Mouse (Mus musculus): Measurements from ENCODE around the gene Rpl13a. TPM values are rescaled to one million over a fixed set of nuclear protein-coding genes. Genes with fewer than 3 reads are reported as not detected.

The Rpl13a gene
- polyA plus RNA-seq, 1 experiment from 2014 or later, result 2,590 TPM

DNA sequence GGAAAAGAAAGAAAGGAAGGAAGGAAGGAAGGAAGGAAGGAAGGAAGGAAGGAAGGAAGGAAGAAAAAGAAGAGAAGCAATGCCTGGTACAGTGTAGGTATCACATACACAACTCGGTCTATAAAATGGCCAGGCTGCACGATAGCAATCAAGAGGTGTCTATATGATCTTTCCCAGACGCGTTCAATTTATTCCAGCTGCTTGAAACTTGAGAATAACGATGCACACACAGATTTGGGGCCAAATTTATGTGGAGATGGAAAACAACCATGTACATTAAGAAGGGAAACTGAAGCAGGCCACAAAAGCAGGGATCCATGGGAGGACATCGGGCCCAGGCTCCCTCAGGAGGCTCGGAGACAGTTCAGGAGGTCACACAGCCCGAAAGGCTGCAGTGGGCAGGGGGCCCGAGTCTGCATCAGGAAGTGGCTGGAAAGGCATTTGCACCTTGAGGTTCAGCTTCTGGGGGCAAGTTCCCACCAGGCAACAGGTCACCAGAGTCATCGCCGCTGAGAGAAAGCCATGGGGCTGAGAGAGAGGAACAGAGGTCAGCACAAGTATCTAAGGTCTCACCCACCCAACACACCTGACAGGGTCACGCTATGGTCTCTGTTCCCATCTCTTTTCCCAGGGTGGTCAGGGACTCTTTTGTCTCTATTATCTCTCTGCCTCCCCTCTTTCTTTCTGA is 35.6 kb downstream of the Rpl13a start:
- no peak for DNase-seq (ENCODE audit: low spot score)

DNA sequence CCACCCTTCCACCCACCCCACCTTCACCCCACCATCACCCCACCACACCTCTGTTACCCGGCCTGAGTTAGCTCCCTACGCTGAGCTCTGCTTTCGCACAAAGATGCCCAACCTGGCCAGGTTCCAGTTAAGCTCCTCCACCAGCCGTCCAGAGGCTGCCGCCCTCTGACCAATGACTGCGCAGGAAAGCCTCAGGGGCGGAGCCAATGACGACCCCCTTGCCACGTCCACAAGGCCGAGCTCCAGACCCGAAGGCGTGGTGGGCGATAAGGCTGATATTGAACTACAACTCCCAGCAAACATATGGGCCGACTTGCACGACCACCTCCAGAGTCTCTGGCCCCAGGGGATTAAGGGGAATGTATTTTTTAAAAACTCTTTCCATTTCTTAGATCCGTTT is 36.5 kb downstream of the Rpl13a start, which contains the start of gene Rcn3:
Gene Rcn3 (minus strand): TSS at position 174 of the 400 bp plus-strand sequence.
- DNase-seq (ENCODE audit: low spot score), result no peak

GRCm38 (mm10) chr7:45091001-45091990 is 37.3 kb downstream of the Rpl13a start:
- DNase-seq (ENCODE audit: low spot score), result no peak

DNA sequence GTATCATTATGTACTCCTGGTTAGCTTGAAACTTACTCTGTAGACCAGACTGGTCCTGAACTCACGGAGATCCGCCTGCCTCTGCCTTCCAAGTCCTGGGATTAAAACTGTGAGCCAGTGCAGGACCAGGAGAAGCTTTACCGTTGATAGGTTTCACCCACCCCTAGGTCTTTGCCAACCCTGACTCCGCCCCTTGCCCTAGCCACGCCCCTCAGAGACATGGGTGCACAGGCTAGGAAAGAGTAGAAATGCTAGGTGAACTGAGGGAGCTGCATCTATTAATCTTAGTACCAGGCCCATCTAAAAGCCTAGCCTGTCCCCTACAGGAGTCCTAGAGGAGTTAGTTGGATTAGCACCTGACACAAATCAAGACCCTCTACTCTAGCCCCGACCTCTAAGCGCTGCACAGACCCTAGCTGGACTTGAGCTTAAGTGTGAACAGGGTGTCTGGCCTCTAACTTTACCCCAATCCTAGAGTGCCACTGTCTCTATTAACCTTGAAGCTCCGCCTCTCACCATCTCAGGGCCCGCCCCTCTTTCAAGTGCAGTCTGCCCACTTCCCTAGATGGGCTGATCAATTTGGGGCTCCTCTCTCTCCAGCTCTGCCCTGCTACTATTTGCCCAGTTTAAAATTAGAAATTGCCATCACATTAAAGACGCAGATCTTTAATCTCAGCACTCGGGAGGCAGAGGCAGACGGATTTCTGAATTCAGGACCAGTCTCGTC is 38.1 kb downstream of the Rpl13a start:
- DNase-seq (ENCODE audit: low spot score), result no peak

DNA sequence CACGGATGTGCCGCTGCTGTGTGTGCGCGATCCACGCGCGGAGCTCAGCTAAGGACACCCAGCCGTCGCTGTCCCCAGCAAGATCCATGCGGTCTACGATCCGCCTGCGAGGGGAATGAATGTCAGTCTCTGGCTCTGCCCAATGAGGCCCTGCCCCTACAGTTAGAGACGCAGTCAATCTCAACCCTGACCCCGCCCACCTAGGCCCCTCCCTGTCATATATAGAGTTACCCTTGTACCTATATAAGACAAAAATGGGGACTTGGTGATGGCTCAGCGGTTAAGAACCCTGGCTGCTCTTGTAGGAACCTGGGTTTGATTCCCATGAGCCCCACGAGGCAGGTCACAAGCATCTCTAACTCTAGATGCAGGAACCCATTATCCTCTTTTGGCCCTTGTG is 40.0 kb downstream of the Rpl13a start:
- DNase-seq (ENCODE audit: low spot score), result no peak

DNA sequence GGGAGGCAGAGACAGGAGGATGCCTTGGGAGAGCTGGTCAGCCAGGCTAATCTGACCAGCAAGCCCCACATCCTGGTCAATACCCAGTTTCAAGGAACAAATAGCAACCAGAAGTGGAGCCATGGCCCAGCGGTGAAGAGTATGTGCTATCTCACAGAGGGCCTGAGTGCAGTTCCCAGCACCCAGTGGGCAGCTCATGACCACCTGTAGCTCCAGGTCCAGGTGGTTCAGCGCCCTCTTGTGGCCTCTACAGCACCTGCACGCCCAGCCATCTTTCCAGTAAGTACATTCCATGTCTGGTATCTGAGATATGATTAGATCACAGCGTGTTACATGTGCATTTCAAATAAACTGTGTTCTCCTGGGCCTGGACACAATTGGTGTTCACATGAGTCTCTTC is 42.5 kb downstream of the Rpl13a start:
- DNase-seq (ENCODE audit: low spot score), result no peak

DNA sequence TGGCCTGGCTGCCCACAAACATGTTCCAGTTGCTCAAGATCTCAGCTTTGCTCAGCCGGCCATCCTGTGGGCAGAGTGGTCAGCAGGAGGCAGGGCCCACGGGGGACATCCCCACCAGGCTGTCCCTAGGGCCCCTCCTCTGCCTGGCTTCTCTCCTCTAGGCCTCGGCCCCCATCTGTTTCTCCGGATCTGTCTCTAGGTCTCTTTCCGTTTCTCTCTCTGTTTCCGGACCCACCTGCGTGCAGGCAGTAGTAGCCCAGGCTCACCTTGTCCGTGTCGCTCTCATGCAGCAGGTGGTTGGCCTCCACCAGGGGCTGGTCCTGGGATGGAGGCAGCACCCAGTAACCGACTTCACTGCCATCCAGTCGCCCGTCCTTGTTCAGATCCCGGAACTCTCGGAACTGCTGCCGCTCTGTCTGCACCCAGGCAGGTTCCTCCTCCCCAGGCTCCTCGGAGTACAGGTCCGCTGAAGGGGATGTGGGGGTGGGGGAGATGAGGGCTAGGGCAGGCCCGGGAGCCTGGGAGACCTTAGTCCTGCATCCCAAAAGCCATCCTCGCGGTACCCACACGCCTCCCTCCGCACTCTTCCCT is 45.2 kb downstream of the Rpl13a start:
- peak; percentile 53 for DNase-seq (ENCODE audit: low spot score)

DNA sequence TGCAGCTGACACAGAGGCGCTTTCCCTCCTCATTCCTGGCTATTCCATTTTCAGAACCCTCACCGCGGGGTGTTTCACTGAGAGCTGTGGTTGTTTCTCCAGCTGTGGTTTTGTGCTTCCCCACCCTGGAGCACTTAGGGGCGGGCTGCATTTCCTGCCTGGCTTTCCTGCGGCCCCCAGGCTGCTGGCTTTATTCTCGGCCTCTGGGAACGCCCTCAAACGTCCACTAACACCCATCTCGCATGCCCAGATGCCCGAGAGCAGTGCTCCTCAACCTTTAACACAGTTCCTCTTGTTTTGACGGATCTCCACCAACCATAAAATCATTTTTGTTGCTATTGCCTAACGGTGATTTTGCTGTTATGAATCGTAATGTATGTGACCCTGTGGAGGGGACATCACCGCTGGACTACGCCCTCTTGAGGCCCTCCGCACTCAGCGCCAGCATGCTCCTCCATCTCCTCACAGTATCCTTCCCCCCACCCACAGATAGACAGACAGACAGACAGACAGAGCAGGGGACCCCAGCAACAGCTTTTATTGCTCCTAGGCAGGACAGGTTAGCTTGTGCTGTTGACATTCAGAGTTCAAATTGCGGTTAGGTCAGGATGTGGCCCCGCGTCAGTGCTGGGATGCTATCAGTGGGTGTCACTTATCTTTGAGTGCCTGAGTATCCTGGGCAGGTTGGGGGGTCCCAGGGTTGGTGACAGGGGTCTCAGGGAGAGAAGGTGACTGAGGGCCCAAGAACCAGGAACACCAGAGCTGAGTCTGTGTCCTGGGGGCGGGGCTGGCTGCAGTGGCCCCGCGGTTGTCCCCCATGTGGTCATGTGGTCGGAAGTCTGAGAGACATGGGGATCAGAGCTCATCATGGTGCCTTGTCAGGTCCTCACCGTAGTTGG is 45.9 kb downstream of the Rpl13a start:
- peak; percentile 62 for DNase-seq (ENCODE audit: low spot score)

DNA sequence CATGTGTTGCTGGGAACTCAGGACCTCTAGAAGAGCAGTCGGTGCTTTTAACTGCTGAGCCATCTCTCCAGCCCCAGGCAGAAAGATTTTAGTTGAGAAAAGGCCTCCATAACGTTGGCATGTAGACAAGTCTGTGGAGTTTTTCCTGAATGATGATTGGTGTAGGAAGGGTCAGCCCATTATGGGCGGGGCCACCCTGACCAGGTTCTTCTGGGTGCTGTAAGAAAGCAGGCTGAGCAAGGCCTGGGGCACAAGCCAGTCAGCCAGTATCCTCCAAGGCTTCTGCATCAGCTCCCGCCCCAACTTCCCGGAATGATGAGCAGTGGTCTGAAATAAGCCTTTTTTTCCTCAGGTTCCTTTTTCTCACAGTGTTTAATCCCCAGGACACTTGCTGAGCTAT is 47.5 kb downstream of the Rpl13a start:
- no peak for DNase-seq (ENCODE audit: low spot score)

DNA sequence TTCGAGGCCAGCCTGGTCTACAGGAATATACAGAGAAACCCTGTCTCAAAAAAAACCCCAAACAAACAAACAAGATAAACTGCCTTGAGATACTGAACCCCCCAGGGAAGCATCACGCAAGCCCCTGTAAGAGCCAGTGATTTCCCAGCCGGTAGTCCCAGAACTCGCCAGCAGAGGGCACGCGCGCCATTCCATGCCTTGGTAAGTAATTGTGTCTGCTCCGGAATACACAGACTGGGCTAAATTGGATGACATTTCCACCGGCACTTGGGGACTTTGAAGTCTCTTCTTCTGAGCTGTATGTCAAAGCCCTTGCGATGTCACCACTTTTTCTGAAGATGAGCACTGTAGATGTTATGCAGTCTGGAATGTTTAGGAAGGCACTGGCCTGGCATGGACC is 48.7 kb downstream of the Rpl13a start:
- peak; percentile 91 for DNase-seq (ENCODE audit: low spot score)

DNA sequence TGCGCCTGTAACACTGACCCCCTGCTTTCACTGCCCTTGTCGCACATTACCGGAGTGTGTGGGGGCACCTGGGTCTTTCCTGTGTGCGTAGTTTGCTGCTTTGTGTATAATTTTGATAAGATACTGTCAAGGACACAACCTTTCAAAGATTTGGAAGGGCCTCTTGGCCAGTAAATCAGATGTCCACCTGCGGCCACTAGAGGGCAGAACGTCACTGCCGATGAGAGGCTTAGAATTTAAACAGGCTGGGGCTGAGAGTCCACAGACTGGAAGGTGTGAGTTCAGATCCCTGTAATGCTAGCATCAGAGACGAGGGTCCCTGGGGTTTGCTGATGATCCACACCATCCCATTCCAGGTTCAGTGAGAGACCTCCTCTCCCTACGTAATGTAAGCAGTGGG is 50.0 kb downstream of the Rpl13a start:
- DNase-seq (ENCODE audit: low spot score), result peak; percentile 75

DNA sequence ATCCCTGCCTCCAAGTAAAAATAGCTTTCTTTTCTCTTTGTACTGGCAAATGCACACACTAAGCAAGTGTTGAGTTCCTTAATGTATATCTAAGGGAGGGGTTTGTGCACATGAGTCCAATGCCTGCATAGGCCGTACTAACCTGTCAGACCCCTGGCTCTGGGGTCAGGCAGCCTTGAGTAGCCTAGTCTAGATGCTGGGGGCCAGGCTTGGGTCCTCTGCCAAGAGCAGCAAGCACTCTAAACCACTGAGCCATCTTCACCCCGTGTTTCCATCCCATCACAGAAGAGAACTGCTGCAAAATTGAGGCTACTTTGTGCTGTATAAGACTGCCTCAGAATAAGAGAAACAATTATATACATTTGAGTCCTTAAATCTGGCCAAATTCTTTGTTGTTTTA is 50.7 kb downstream of the Rpl13a start:
- no peak for DNase-seq (ENCODE audit: low spot score)

DNA sequence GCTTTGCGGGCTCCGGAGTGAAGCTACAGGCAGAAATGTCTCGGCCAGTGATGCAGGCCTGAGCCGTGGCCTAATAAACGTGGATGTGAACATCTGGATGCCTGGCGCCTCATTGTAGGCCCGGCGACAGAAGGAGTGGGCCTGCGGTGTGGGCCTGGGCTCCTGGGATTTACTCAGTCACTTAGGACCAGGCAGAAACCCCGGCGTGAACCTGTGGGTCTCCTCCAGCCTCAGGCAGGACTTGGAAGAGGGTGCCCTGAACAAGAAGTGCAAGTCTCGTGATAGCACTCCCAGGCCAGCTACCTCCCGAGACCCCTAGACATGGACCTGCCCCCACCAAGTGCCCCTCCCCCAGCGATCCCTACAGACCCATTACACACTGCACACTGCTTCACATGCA is 51.2 kb downstream of the Rpl13a start:
- no peak for DNase-seq (ENCODE audit: low spot score)

DNA sequence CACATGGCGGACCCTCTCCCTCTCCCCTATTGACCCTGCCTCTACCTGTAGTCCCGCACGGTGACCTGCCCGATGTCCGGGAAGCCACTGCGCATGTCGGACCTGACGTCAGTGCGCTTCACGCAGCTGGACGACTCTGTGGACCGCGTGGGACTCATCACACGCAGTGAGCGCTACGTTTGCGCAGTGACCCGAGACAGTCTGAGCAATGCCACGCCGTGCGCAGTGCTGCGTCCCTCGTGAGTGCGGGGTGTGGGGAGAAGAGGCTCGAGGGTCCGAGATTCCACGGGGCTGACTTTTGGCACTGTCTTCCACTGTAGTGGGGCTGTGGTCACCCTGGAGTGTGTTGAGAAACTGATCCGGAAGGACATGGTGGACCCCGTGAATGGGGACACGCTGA is 52.1 kb downstream of the Rpl13a start:
- DNase-seq (ENCODE audit: low spot score), result no peak

MicroRNAs within 50 kb of the gene (microRNA counts, 519-probe panel; counts per million panel counts)
- microRNA mmu-miR-150, result 8,513 counts per million, percentile 98 among the panel's probes with 10 or more counts

Small RNA genes lying within 50 kb of the gene (microRNA-seq; reads per million reads assigned to microRNA genes)
- gene Mir150 (ENCODE audit: borderline number of aligned reads) (2,109 reads per million, percentile 78 among the genes with 10 or more reads in this experiment), gene Mir5121 (ENCODE audit: borderline number of aligned reads) (91.1 reads per million, percentile 44 among the genes with 10 or more reads in this experiment), gene Mir7055 (ENCODE audit: borderline number of aligned reads) (not detected)

Other genes starting within 250 kb of the Rpl13a start
- 59.0 and 60.0 TPM in 2 replicates for gene Med25, start 236.0 kb downstream of the Rpl13a start, polyA plus RNA-seq (2015; fragmentation: Nextera tagmentation; extraction: Ambion mirVana)
- 13.2 and 13.8 TPM in 2 replicates for gene Fuz, start 232.7 kb downstream of the Rpl13a start, polyA plus RNA-seq (2015; fragmentation: Nextera tagmentation; extraction: Ambion mirVana)
- 34.5 and 37.5 TPM in 2 replicates for gene Ap2a1, start 199.3 kb downstream of the Rpl13a start, polyA plus RNA-seq (2015; fragmentation: Nextera tagmentation; extraction: Ambion mirVana)
- 0.23 and 0.25 TPM in 2 replicates for gene Tsks, start 185.6 kb downstream of the Rpl13a start, polyA plus RNA-seq (2015; fragmentation: Nextera tagmentation; extraction: Ambion mirVana)
- 1.2 and 2.0 TPM in 2 replicates for gene Cpt1c, start 153.9 kb downstream of the Rpl13a start, polyA plus RNA-seq (2015; fragmentation: Nextera tagmentation; extraction: Ambion mirVana)
- gene Prmt1, start 142.2 kb downstream of the Rpl13a start, polyA plus RNA-seq (2015; fragmentation: Nextera tagmentation; extraction: Ambion mirVana), result 364 and 365 TPM in 2 replicates
- gene Irf3, start 131.1 kb downstream of the Rpl13a start, polyA plus RNA-seq (2015; fragmentation: Nextera tagmentation; extraction: Ambion mirVana), result 138 and 145 TPM in 2 replicates
- 66.6 and 68.8 TPM in 2 replicates for gene Bcl2l12, start 130.0 kb downstream of the Rpl13a start, polyA plus RNA-seq (2015; fragmentation: Nextera tagmentation; extraction: Ambion mirVana)
- 19.6 and 20.1 TPM in 2 replicates for gene Scaf1, start 112.4 kb downstream of the Rpl13a start, polyA plus RNA-seq (2015; fragmentation: Nextera tagmentation; extraction: Ambion mirVana)
- gene Rras, start 110.8 kb downstream of the Rpl13a start, polyA plus RNA-seq (2015; fragmentation: Nextera tagmentation; extraction: Ambion mirVana), result 35.8 and 37.0 TPM in 2 replicates
- gene Prr12, start 75.9 kb downstream of the Rpl13a start, polyA plus RNA-seq (2015; fragmentation: Nextera tagmentation; extraction: Ambion mirVana), result 7.6 and 9.0 TPM in 2 replicates
- gene Nosip, start 66.3 kb downstream of the Rpl13a start, polyA plus RNA-seq (2015; fragmentation: Nextera tagmentation; extraction: Ambion mirVana), result 84.4 and 86.3 TPM in 2 replicates
- gene Prrg2, start 66.1 kb downstream of the Rpl13a start, polyA plus RNA-seq (2015; fragmentation: Nextera tagmentation; extraction: Ambion mirVana), result 9.9 and 10.0 TPM in 2 replicates
- 41.4 and 41.8 TPM in 2 replicates for gene Rcn3, start 36.5 kb downstream of the Rpl13a start, polyA plus RNA-seq (2015; fragmentation: Nextera tagmentation; extraction: Ambion mirVana)
- gene Fcgrt, start 24.9 kb downstream of the Rpl13a start, polyA plus RNA-seq (2015; fragmentation: Nextera tagmentation; extraction: Ambion mirVana), result 42.6 and 47.6 TPM in 2 replicates
- 2,260 and 2,287 TPM in 2 replicates for gene Rps11, start 4.3 kb downstream of the Rpl13a start, polyA plus RNA-seq (2015; fragmentation: Nextera tagmentation; extraction: Ambion mirVana)
- gene Gm45713, start 7.5 kb upstream of the Rpl13a start, polyA plus RNA-seq (2015; fragmentation: Nextera tagmentation; extraction: Ambion mirVana), result 1.5 and 2.2 TPM in 2 replicates
- gene Flt3l, start 7.7 kb upstream of the Rpl13a start, polyA plus RNA-seq (2015; fragmentation: Nextera tagmentation; extraction: Ambion mirVana), result 21.5 and 24.5 TPM in 2 replicates
- gene Pih1d1, start 25.5 kb upstream of the Rpl13a start, polyA plus RNA-seq (2015; fragmentation: Nextera tagmentation; extraction: Ambion mirVana), result 88.2 and 93.1 TPM in 2 replicates
- 41.6 and 43.3 TPM in 2 replicates for gene Aldh16a1, start 25.8 kb upstream of the Rpl13a start, polyA plus RNA-seq (2015; fragmentation: Nextera tagmentation; extraction: Ambion mirVana)
- 0.06 TPM in 1 of 2 replicates, not detected in the other for gene Slc17a7, start 35.2 kb upstream of the Rpl13a start, polyA plus RNA-seq (2015; fragmentation: Nextera tagmentation; extraction: Ambion mirVana)
- not detected in 2 replicates for gene Gfy, start 50.8 kb upstream of the Rpl13a start, polyA plus RNA-seq (2015; fragmentation: Nextera tagmentation; extraction: Ambion mirVana)
- not detected in 2 replicates for gene Pth2, start 52.2 kb upstream of the Rpl13a start, polyA plus RNA-seq (2015; fragmentation: Nextera tagmentation; extraction: Ambion mirVana)
- 0.20 and 0.37 TPM in 2 replicates for gene Ccdc155, start 76.1 kb upstream of the Rpl13a start, polyA plus RNA-seq (2015; fragmentation: Nextera tagmentation; extraction: Ambion mirVana)
- 5.1 and 7.6 TPM in 2 replicates for gene Dkkl1, start 83.4 kb upstream of the Rpl13a start, polyA plus RNA-seq (2015; fragmentation: Nextera tagmentation; extraction: Ambion mirVana)
- gene Tead2, start 87.0 kb upstream of the Rpl13a start, polyA plus RNA-seq (2015; fragmentation: Nextera tagmentation; extraction: Ambion mirVana), result 4.8 and 5.1 TPM in 2 replicates
- 143 and 146 TPM in 2 replicates for gene Cd37, start 110.4 kb upstream of the Rpl13a start, polyA plus RNA-seq (2015; fragmentation: Nextera tagmentation; extraction: Ambion mirVana)
- gene Slc6a16, start 112.3 kb upstream of the Rpl13a start, polyA plus RNA-seq (2015; fragmentation: Nextera tagmentation; extraction: Ambion mirVana), result 0.17 TPM in 1 of 2 replicates, not detected in the other
- 0.08 TPM in 1 of 2 replicates, not detected in the other for gene Slc6a21, start 148.8 kb upstream of the Rpl13a start, polyA plus RNA-seq (2015; fragmentation: Nextera tagmentation; extraction: Ambion mirVana)
- 4.9 and 5.2 TPM in 2 replicates for gene Trpm4, start 205.0 kb upstream of the Rpl13a start, polyA plus RNA-seq (2015; fragmentation: Nextera tagmentation; extraction: Ambion mirVana)
- gene Hrc, start 206.5 kb upstream of the Rpl13a start, polyA plus RNA-seq (2015; fragmentation: Nextera tagmentation; extraction: Ambion mirVana), result 0.08 and 0.09 TPM in 2 replicates
- gene Ppfia3, start 238.3 kb upstream of the Rpl13a start, polyA plus RNA-seq (2015; fragmentation: Nextera tagmentation; extraction: Ambion mirVana), result 0.27 and 0.49 TPM in 2 replicates
- gene Lin7b, start 241.8 kb upstream of the Rpl13a start, polyA plus RNA-seq (2015; fragmentation: Nextera tagmentation; extraction: Ambion mirVana), result 0.49 and 0.79 TPM in 2 replicates